Mouse (Mus musculus) embryonic facial prominence, embryonic 12.5 days (tissue): ENCODE data around the gene Unc5cl. TPM values are rescaled to one million over a fixed set of nuclear protein-coding genes. Genes with fewer than 3 reads are reported as not detected.

Experiments
- ATAC-seq: fragments of 200-750 bp; cut with Nextera tagmentation; 2 replicates; pipeline ENCODE4 v1.8.0; 2017; ENCODE audit not compliant: insufficient number of reproducible peaks, insufficient read depth, low FRiP score, low TSS enrichment
- H3K27ac ChIP-seq: fragments of 300-500 bp; sonication (generic); 2 replicates; pipeline ENCODE4 v1.5.1; 2016; ENCODE audit warnings: mild to moderate bottlenecking
- H3K27me3 ChIP-seq: fragments of 300-500 bp; sonication (generic); 2 replicates; pipeline ENCODE4 v1.6.1; 2016; ENCODE audit warnings: mild to moderate bottlenecking, moderate library complexity
- H3K36me3 ChIP-seq: fragments of 300-500 bp; sonication (generic); 2 replicates; pipeline ENCODE4 v1.6.1; 2016; ENCODE audit warnings: mild to moderate bottlenecking
- H3K4me1 ChIP-seq: fragments of 300-500 bp; sonication (generic); 2 replicates; pipeline ENCODE4 v1.6.1; 2016
- H3K4me2 ChIP-seq: fragments of 300-500 bp; sonication (generic); replicated peaks from 2 replicates; pipeline ENCODE4 v1.6.1; 2016; ENCODE audit warnings: mild to moderate bottlenecking, moderate library complexity
- H3K4me3 ChIP-seq: fragments of 300-500 bp; sonication (generic); 2 replicates; pipeline ENCODE4 v1.5.1; 2016; ENCODE audit warnings: mild to moderate bottlenecking
- H3K9ac ChIP-seq: fragments of 300-500 bp; sonication (generic); 2 replicates; pipeline ENCODE4 v1.6.1; 2016; ENCODE audit warnings: mild to moderate bottlenecking, moderate library complexity
- H3K9me3 ChIP-seq: fragments of 300-500 bp; sonication (generic); 2 replicates; pipeline ENCODE4 v1.6.1; 2016; ENCODE audit warnings: mild to moderate bottlenecking, moderate library complexity
- WGBS: fragments of 180-500 bp; shearing (Covaris S2); methylation state at CpG from one replicate; pipeline ENCODE4 v1.1.7; 2016; 5-methylcytosine and 5-hydroxymethylcytosine counted together
- polyA plus RNA-seq: library from polyadenylated mRNA; unstranded; fragments of >200 nt; fragmentation: Nextera tagmentation; extraction: Ambion mirVana; gene quantifications from 2 replicates; pipeline ENCODE4 v1.2.1, GENCODE M21; 2016

Gene Unc5cl
- polyA plus RNA-seq, 1 experiment from 2014 or later, result 0.47 TPM

- H3K9ac ChIP-seq, result no peak overlapping the region
- 88% methylated on average over 3 of the region's 3 CpGs for WGBS
- no peak overlapping the region for H3K4me2 ChIP-seq
- no peak for ATAC-seq
- H3K4me3 ChIP-seq, result no peak overlapping the region
- no peaks in the 10 kb centered on the region for H3K36me3 ChIP-seq
- H3K27ac ChIP-seq, result no peak overlapping the region
- no peaks in the 10 kb centered on the region for H3K27me3 ChIP-seq
- H3K4me1 ChIP-seq, result no peaks in the 10 kb centered on the region
- no peaks in the 10 kb centered on the region for H3K9me3 ChIP-seq
Measured at GRCm38 (mm10) chr17:48520352-48520751, 65.7 kb downstream of the Unc5cl start.

DNA sequence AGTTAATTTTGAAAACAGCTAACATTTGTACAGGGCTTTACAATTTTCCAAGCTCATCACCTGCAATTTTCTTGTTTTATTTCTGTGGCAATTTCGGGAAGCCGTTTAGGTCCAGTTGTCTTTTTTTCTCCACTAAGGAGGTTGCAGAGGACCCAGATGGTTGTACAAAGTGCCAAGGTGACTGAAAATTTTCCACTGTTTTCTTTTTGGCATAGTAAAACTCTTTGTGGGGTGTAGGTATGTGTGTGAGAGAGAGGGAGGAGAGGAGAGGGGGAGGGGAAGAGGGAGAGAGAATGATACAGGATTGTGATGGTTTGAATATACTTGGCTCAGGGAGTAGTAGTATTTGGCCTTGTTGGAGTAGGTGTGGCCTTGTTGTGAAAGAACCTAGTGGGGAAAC is 68.4 kb downstream of the Unc5cl start:
- no peak overlapping the region for H3K4me2 ChIP-seq
- H3K4me3 ChIP-seq, result no peak overlapping the region
- no peaks in the 10 kb centered on the region for H3K4me1 ChIP-seq
- H3K27me3 ChIP-seq, result no peaks in the 10 kb centered on the region
- no peaks in the 10 kb centered on the region for H3K9me3 ChIP-seq
- ATAC-seq, result no peak
- H3K9ac ChIP-seq, result no peak overlapping the region
- H3K27ac ChIP-seq, result no peak overlapping the region
- WGBS, result 87% methylated on average over 2 of the region's 2 CpGs
- H3K36me3 ChIP-seq, result no peaks in the 10 kb centered on the region

DNA sequence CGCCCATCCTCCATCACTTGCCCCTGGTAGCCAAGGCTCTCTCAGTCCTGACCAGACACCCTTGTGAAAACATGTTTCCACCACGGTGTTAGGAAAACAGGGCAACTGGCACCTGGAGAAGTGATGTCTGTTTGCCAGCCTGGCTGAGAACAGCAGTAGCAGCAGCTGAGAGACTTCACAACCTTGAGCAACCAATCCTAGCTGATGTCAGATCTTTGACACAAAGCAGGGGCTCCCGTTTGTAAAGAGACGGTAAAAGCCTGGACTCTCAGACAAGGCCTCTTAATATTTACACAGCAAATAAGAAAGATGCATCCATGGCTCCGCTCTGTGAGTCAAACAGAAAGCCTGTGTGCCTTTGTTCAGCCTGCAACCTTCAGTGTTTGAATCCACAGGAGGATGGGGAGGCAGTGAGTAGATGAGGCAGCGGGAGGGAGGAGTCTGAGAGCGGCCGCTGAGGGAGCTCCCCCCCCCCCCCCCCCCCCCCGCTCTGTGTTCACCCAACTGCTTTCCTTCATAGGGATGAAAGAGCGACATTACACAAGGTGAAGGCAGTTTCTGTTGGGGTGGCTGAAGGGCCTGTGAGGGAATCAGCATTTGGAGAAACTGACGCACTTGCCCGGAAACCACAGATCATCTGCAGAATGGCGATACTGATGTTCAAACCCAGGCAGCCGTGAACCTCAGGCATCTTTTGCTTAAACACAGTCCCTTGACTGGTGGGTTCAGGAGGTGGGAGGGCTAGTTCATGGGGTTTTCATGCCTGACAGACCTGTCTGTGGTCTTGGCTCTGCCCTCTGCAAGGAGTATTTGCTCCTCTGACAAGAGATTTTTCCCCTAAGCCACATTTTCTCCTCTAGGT is 79.4 kb downstream of the Unc5cl start:
- WGBS, result 46% methylated on average over 14 of the region's 14 CpGs
- no peak for ATAC-seq
- Histone ChIP-seq H3K9me3 (no peaks in the 10 kb centered on the region), H3K9ac (no peak overlapping the region), H3K4me3 (no peak overlapping the region), H3K27me3 (no peaks in the 10 kb centered on the region), H3K4me2 (no peak overlapping the region), H3K27ac (no peak overlapping the region), H3K4me1 (no peaks in the 10 kb centered on the region), H3K36me3 (no peaks in the 10 kb centered on the region)

GRCm38 (mm10) chr17:48538328-48538727 is 83.6 kb downstream of the Unc5cl start:
- H3K4me2 ChIP-seq, result no peak overlapping the region
- no peak overlapping the region for H3K9ac ChIP-seq
- H3K27ac ChIP-seq, result no peak overlapping the region
- no peaks in the 10 kb centered on the region for H3K36me3 ChIP-seq
- H3K4me1 ChIP-seq, result no peaks in the 10 kb centered on the region
- H3K9me3 ChIP-seq, result no peaks in the 10 kb centered on the region
- H3K4me3 ChIP-seq, result no peak overlapping the region
- H3K27me3 ChIP-seq, result no peaks in the 10 kb centered on the region
- WGBS, result 81% methylated on average over 5 of the region's 5 CpGs
- no peak for ATAC-seq

- Histone ChIP-seq H3K9me3 (no peaks in the 10 kb centered on the region), H3K27ac (no peak overlapping the region), H3K4me3 (no peak overlapping the region), H3K36me3 (no peaks in the 10 kb centered on the region), H3K4me1 (no peaks in the 10 kb centered on the region), H3K9ac (no peak overlapping the region), H3K27me3 (no peaks in the 10 kb centered on the region), H3K4me2 (no peak overlapping the region)
- WGBS, result 88% methylated on average over 17 of the region's 17 CpGs
- ATAC-seq, result no peak
Measured at GRCm38 (mm10) chr17:48539326-48539725, 84.6 kb downstream of the Unc5cl start.

- WGBS, result 77% methylated on average over 11 of the region's 11 CpGs
- no peak overlapping the region for H3K9ac ChIP-seq
- H3K27me3 ChIP-seq, result no peaks in the 10 kb centered on the region
- no peaks in the 10 kb centered on the region for H3K4me1 ChIP-seq
- no peak overlapping the region for H3K4me2 ChIP-seq
- no peak for ATAC-seq
- H3K4me3 ChIP-seq, result no peak overlapping the region
- no peak overlapping the region for H3K27ac ChIP-seq
- no peaks in the 10 kb centered on the region for H3K9me3 ChIP-seq
- H3K36me3 ChIP-seq, result no peaks in the 10 kb centered on the region
Measured at GRCm38 (mm10) chr17:48542733-48543132, 88.0 kb downstream of the Unc5cl start.

GRCm38 (mm10) chr17:48543301-48543765 is 88.6 kb downstream of the Unc5cl start:
- ATAC-seq, result no peak
- Histone ChIP-seq H3K36me3 (no peaks in the 10 kb centered on the region), H3K27ac (no peak overlapping the region), H3K4me2 (no peak overlapping the region), H3K4me3 (no peak overlapping the region), H3K9ac (no peak overlapping the region), H3K27me3 (no peaks in the 10 kb centered on the region), H3K9me3 (no peaks in the 10 kb centered on the region), H3K4me1 (no peaks in the 10 kb centered on the region)
- 67% methylated on average over 15 of the region's 15 CpGs for whole genome bisulfite sequencing

DNA sequence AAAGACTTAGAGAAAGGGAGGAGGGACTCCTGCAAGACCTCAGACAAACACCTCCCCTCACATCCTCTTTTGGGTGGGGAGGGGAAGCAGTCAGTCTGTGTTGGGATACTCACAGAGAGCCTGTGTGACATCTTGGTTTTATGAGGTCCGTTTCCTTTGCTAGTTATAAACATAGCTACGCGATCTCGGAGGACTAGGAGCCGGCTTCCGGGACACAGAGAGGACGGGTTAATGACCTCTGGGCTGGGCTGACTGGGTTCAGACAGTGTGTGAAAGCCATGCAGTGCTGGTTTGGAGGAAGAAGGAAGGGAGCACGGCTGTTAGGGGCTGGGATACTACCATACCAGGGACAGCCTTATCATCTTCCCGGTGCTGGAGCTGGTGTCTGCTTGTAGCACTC is 90.0 kb downstream of the Unc5cl start:
- no peak for ATAC-seq
- 74% methylated on average over 9 of the region's 9 CpGs for whole genome bisulfite sequencing
- no peaks in the 10 kb centered on the region for H3K4me1 ChIP-seq
- no peaks in the 10 kb centered on the region for H3K9me3 ChIP-seq
- no peaks in the 10 kb centered on the region for H3K27me3 ChIP-seq
- no peaks in the 10 kb centered on the region for H3K36me3 ChIP-seq
- H3K4me2 ChIP-seq, result no peak overlapping the region
- H3K4me3 ChIP-seq, result no peak overlapping the region
- no peak overlapping the region for H3K9ac ChIP-seq
- no peak overlapping the region for H3K27ac ChIP-seq

GRCm38 (mm10) chr17:48545223-48545943 is 90.7 kb downstream of the Unc5cl start:
- H3K9ac ChIP-seq, result no peak overlapping the region
- no peaks in the 10 kb centered on the region for H3K27me3 ChIP-seq
- no peak overlapping the region for H3K27ac ChIP-seq
- H3K4me3 ChIP-seq, result no peak overlapping the region
- no peaks in the 10 kb centered on the region for H3K36me3 ChIP-seq
- no peak overlapping the region for H3K4me2 ChIP-seq
- ATAC-seq, result no peak
- H3K4me1 ChIP-seq, result no peaks in the 10 kb centered on the region
- no peaks in the 10 kb centered on the region for H3K9me3 ChIP-seq
- 76% methylated on average over 28 of the region's 28 CpGs for WGBS

GRCm38 (mm10) chr17:48546036-48546435 is 91.3 kb downstream of the Unc5cl start:
- H3K9me3 ChIP-seq, result no peaks in the 10 kb centered on the region
- no peaks in the 10 kb centered on the region for H3K4me1 ChIP-seq
- no peak overlapping the region for H3K27ac ChIP-seq
- no peak overlapping the region for H3K4me2 ChIP-seq
- H3K9ac ChIP-seq, result no peak overlapping the region
- no peaks in the 10 kb centered on the region for H3K27me3 ChIP-seq
- no peak overlapping the region for H3K4me3 ChIP-seq
- no peak for ATAC-seq
- 88% methylated on average over 11 of the region's 11 CpGs for WGBS
- H3K36me3 ChIP-seq, result no peaks in the 10 kb centered on the region

- no peaks in the 10 kb centered on the region for H3K4me1 ChIP-seq
- H3K9me3 ChIP-seq, result no peaks in the 10 kb centered on the region
- ATAC-seq, result no peak
- no peak overlapping the region for H3K9ac ChIP-seq
- 86% methylated on average over 6 of the region's 6 CpGs for WGBS
- no peak overlapping the region for H3K4me2 ChIP-seq
- no peaks in the 10 kb centered on the region for H3K36me3 ChIP-seq
- no peak overlapping the region for H3K4me3 ChIP-seq
- H3K27me3 ChIP-seq, result no peaks in the 10 kb centered on the region
- no peak overlapping the region for H3K27ac ChIP-seq
Measured at GRCm38 (mm10) chr17:48547668-48548067, 93.0 kb downstream of the Unc5cl start.
